Mouse (Mus musculus) small intestine, adult 2 months (tissue): ENCODE results near the gene A430078G23Rik.

Source experiments
- CTCF ChIP-seq: fragments of 200-500 bp; IDR thresholded peaks from 2 replicates; pipeline ENCODE4 v1.5.1; 2012; ENCODE audit warnings: low read depth, mild to moderate bottlenecking, control low read depth, inconsistent platforms, low read length, moderate library complexity, mixed read lengths; ENCODE audit not compliant: insufficient replicate concordance, insufficient read length; ENCODE audit errors: extremely low read depth
- POLR2A ChIP-seq: fragments of 200-500 bp; IDR thresholded peaks from 2 replicates; pipeline ENCODE4 v1.6.1; 2012; ENCODE audit warnings: low read depth, mild to moderate bottlenecking, control low read depth, inconsistent platforms, low read length, moderate library complexity

GRCm38 (mm10) chr8:3350747-3351146 lies 2.5 kb upstream of the A430078G23Rik start:
- TF ChIP-seq CTCF (no peak), POLR2A (no peak)
